Mouse (Mus musculus) liver (tissue): Measurements from ENCODE around the gene H1f0.
A peak's percentile ranks its signal among the peaks of the same experiment; 100 is the strongest.

ENCODE experiments used
- DNase-seq: peaks from one replicate; pipeline ENCODE4 v3.0.0-alpha.2; 2020; ENCODE audit warnings: mixed read lengths

H1f0 gene

GRCm38 (mm10) chr15:79071117-79072039 lies 43.1 kb downstream of the H1f0 start:
- peak; percentile 32 for DNase-seq

- DNase-seq = no peak
Measured at GRCm38 (mm10) chr15:79073752-79074151, 45.5 kb downstream of the H1f0 start.

GRCm38 (mm10) chr15:79074446-79074845 lies 46.2 kb downstream of the H1f0 start:
- DNase-seq = no peak

- peak; percentile 91 for DNase-seq
Measured at GRCm38 (mm10) chr15:79074913-79075532, 46.8 kb downstream of the H1f0 start, which contains the start of gene Eif3l. Eif3l (plus strand) TSS chr15:79075179.

GRCm38 (mm10) chr15:79075658-79076365 lies 47.6 kb downstream of the H1f0 start:
- DNase-seq = no peak

- DNase-seq = no peak
Measured at GRCm38 (mm10) chr15:79079567-79079966, 51.3 kb downstream of the H1f0 start.
